Mouse (Mus musculus): ENCODE data around the gene Hhipl2.
A peak's percentile ranks its signal among the peaks of the same experiment; 100 is the strongest.

DNA sequence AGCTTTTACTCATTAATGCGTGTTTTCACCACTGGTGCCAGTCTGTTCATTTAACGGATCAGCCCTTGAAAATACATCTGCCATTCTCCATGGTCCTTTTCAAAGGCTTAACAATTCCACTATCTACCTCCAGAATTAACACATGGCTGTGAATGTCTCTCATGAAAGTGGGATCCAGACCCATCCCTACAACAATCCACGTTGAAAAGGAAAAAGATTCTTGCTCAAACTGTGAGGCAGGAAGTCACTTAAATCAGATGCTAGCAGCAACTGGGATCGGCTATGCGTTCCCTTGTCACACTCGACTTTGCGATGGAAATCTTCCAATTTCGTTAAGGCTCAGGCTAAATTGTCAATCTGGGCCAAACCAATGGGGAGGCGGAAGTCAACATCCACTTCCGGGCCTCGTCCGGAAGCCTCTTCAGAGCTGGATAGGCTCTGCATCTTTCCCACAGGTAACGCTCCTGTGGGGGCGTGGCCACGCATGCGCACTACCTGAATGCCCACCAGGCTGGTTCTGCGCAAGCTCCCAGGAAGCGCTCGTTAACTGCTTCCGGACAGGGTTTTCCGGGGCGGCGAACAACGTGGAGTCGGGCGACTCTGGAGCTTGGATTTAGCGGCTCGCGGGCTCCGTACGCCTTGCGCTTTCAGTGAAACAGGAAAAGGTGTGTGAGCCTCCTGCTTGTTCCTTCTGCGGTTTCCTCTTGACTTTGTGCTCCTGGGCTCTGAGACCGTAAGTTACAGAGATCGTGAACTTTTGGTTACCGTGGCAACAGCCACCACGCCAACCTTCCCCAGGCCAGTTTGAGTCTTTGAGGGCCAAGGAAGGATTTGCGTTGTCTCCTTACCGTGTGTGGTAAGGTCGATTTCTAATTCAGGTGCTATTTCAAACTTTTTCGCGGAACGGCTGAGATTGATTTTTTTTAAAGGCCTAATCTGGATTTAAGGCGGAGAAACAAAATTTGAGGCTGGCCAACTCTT lies 29.3 kb upstream of the Hhipl2 start, which contains the start of gene Taf1a:
- TF ChIP-seq POLR2A (IDR thresholded peaks at IDR 0.05; ENCODE audit: extremely low read depth, insufficient read depth, low read length) (0 out of 2 replicates have a peak, but pooled peaks have one; percentile 15), CTCF (IDR thresholded peaks at IDR 0.05; ENCODE audit: low read depth, low read length) (no peak)
